Mouse (Mus musculus) myocyte (in vitro differentiated cells): Measurements from ENCODE around the gene Tshz2. TPM values are rescaled to one million over a fixed set of nuclear protein-coding genes. Genes with fewer than 3 reads are reported as not detected.

Source experiments
- H3K27me3 ChIP-seq: one replicate; pipeline ENCODE4 v1.6.1; 2011; ENCODE audit not compliant: control insufficient read depth, insufficient read depth, insufficient read length
- H3K36me3 ChIP-seq: one replicate; pipeline ENCODE4 v1.6.1; 2011; ENCODE audit not compliant: control insufficient read depth, insufficient read depth
- H3K4me2 ChIP-seq: one replicate; pipeline ENCODE4 v1.6.1; 2011; ENCODE audit warnings: low read depth, control low read depth
- H3K4me3 ChIP-seq: one replicate; pipeline ENCODE4 v1.5.1; 2011; ENCODE audit warnings: mild to moderate bottlenecking, control low read depth, moderate library complexity
- H3K79me2 ChIP-seq: one replicate; pipeline ENCODE4 v1.6.1; 2011; ENCODE audit not compliant: control insufficient read depth, insufficient read depth
- H3ac ChIP-seq: one replicate; pipeline ENCODE4 v1.6.1; 2011; ENCODE audit not compliant: control insufficient read depth, insufficient read length
- CEBPB ChIP-seq: IDR thresholded peaks from 2 replicates; pipeline ENCODE4 v1.6.1; 2011; ENCODE audit warnings: mild to moderate bottlenecking, moderate library complexity; ENCODE audit not compliant: poor library complexity, insufficient read depth, severe bottlenecking
- E2F4 ChIP-seq: IDR thresholded peaks from one replicate; pipeline ENCODE4 v1.6.1; 2011; ENCODE audit warnings: mild to moderate bottlenecking, control low read depth, moderate library complexity; ENCODE audit not compliant: insufficient read depth
- MAX ChIP-seq: IDR thresholded peaks from one replicate; pipeline ENCODE4 v1.6.1; 2011; ENCODE audit warnings: low read depth, mild to moderate bottlenecking, control low read depth
- MYOD1 ChIP-seq, 3 experiments: IDR thresholded peaks; one replicate each; pipeline ENCODE4 v1.6.1; 2011; ENCODE audit warnings: control low read depth in 2 of 3, low read depth in 2 of 3, mild to moderate bottlenecking in 2 of 3, moderate library complexity in 1 of 3; ENCODE audit not compliant: insufficient read length in 2 of 3, control insufficient read depth in 1 of 3
- MYOG ChIP-seq, 3 experiments: IDR thresholded peaks; one replicate each; pipeline ENCODE4 v1.6.1; 2011; ENCODE audit warnings: control low read depth in 2 of 3, low read depth in 2 of 3, mild to moderate bottlenecking in 2 of 3; ENCODE audit not compliant: insufficient read length in 2 of 3, control insufficient read depth in 1 of 3, insufficient read depth in 1 of 3
- POLR2A ChIP-seq: IDR thresholded peaks from one replicate; pipeline ENCODE4 v1.6.1; 2011; ENCODE audit warnings: low read depth, mild to moderate bottlenecking, control low read depth, moderate library complexity; ENCODE audit not compliant: insufficient read length
- POLR2AphosphoS2 ChIP-seq: IDR thresholded peaks from one replicate; pipeline ENCODE4 v1.6.1; 2011; ENCODE audit warnings: low read depth, control low read depth; ENCODE audit not compliant: insufficient read length
- REST ChIP-seq: IDR thresholded peaks from one replicate; pipeline ENCODE4 v1.6.1; 2011; ENCODE audit warnings: mild to moderate bottlenecking, control low read depth, moderate library complexity; ENCODE audit not compliant: insufficient read depth, insufficient read length
- SRF ChIP-seq: IDR thresholded peaks from one replicate; pipeline ENCODE4 v1.6.1; 2011; ENCODE audit warnings: low read depth; ENCODE audit not compliant: control insufficient read depth, insufficient read length
- TCF12 ChIP-seq: IDR thresholded peaks from one replicate; pipeline ENCODE4 v1.6.1; 2011; ENCODE audit warnings: mild to moderate bottlenecking, control low read depth; ENCODE audit not compliant: poor library complexity, insufficient read depth, severe bottlenecking
- TCF3 ChIP-seq: IDR thresholded peaks from one replicate; pipeline ENCODE4 v1.6.1; 2011; ENCODE audit warnings: low read depth, control low read depth; ENCODE audit not compliant: insufficient read length
- USF1 ChIP-seq: IDR thresholded peaks from one replicate; pipeline ENCODE4 v1.6.1; 2011; ENCODE audit warnings: low read depth, mild to moderate bottlenecking, control low read depth, moderate library complexity
- polyA plus RNA-seq: library from polyadenylated mRNA; unstranded; fragments of >200 nt; fragmentation: generic; extraction: Trizol; gene quantifications from one replicate; pipeline ENCODE4 v1.2.1, GENCODE M21; 2012; ENCODE audit warnings: missing spikeins

Tshz2 gene
- polyA plus RNA-seq, 1 experiment, result not detected

- Histone ChIP-seq H3K4me2 (no peak overlapping the region), H3K27me3 (no peaks in the 10 kb centered on the region), H3K4me3 (no peak overlapping the region), H3K79me2 (no peaks in the 10 kb centered on the region), H3K36me3 (no peaks in the 10 kb centered on the region), H3ac (no peak overlapping the region)
- TF ChIP-seq E2F4 (no peak), TCF3 (no peak), CEBPB (no peak), REST (no peak), TCF12 (no peak), SRF (no peak), POLR2AphosphoS2 (no peak), MYOD1 (IDR thresholded peaks at IDR 0.05; ENCODE audit: control insufficient read depth in 1 of 3, insufficient read length in 2 of 3, low read depth in 2 of 3) (no peak), MYOG (IDR thresholded peaks at IDR 0.05; ENCODE audit: control insufficient read depth in 1 of 3, insufficient read depth in 1 of 3, insufficient read length in 2 of 3, low read depth in 2 of 3) (no peak), USF1 (no peak), MAX (no peak), POLR2A (no peak)
These were observed 47.1 kb downstream of the Tshz2 start for GRCm38 (mm10) chr2:169679951-169680350.

- Histone ChIP-seq H3K36me3 (no peaks in the 10 kb centered on the region), H3K79me2 (no peaks in the 10 kb centered on the region), H3K4me3 (no peak overlapping the region), H3ac (no peak overlapping the region), H3K4me2 (no peak overlapping the region), H3K27me3 (no peaks in the 10 kb centered on the region)
- TF ChIP-seq POLR2AphosphoS2 (no peak), MYOD1 (IDR thresholded peaks at IDR 0.05; ENCODE audit: control insufficient read depth in 1 of 3, insufficient read length in 2 of 3, low read depth in 2 of 3) (no peak), E2F4 (no peak), POLR2A (no peak), REST (no peak), CEBPB (no peak), USF1 (no peak), MYOG (IDR thresholded peaks at IDR 0.05; ENCODE audit: control insufficient read depth in 1 of 3, insufficient read depth in 1 of 3, insufficient read length in 2 of 3, low read depth in 2 of 3) (no peak)
These were observed 52.4 kb downstream of the Tshz2 start for GRCm38 (mm10) chr2:169685260-169685659.

GRCm38 (mm10) chr2:169685747-169686146 is 52.9 kb downstream of the Tshz2 start:
- Histone ChIP-seq H3K4me3 (no peak overlapping the region), H3K36me3 (no peaks in the 10 kb centered on the region), H3K79me2 (no peaks in the 10 kb centered on the region), H3K27me3 (no peaks in the 10 kb centered on the region), H3K4me2 (no peak overlapping the region), H3ac (no peak overlapping the region)
- TF ChIP-seq MYOG (IDR thresholded peaks at IDR 0.05; ENCODE audit: control insufficient read depth in 1 of 3, insufficient read depth in 1 of 3, insufficient read length in 2 of 3, low read depth in 2 of 3) (no peak), TCF3 (no peak), CEBPB (no peak), POLR2A (no peak), MAX (no peak), POLR2AphosphoS2 (no peak), TCF12 (no peak), SRF (no peak), E2F4 (no peak), USF1 (no peak), REST (no peak), MYOD1 (IDR thresholded peaks at IDR 0.05; ENCODE audit: control insufficient read depth in 1 of 3, insufficient read length in 2 of 3, low read depth in 2 of 3) (no peak)

GRCm38 (mm10) chr2:169686697-169687430 is 54.1 kb downstream of the Tshz2 start:
- no peaks in the 10 kb centered on the region for H3K36me3 ChIP-seq
- TF ChIP-seq MYOD1 (IDR thresholded peaks at IDR 0.05; ENCODE audit: control insufficient read depth in 1 of 3, insufficient read length in 2 of 3, low read depth in 2 of 3), result no peak
- no peak for TF ChIP-seq SRF
- TF ChIP-seq TCF12, result no peak
- no peak for TF ChIP-seq MYOG (IDR thresholded peaks at IDR 0.05; ENCODE audit: control insufficient read depth in 1 of 3, insufficient read depth in 1 of 3, insufficient read length in 2 of 3, low read depth in 2 of 3)
- TF ChIP-seq POLR2AphosphoS2, result no peak
- TF ChIP-seq USF1, result no peak
- no peak for TF ChIP-seq TCF3
- no peak for TF ChIP-seq REST
- H3K79me2 ChIP-seq, result no peaks in the 10 kb centered on the region
- H3ac ChIP-seq, result no peak overlapping the region
- H3K4me3 ChIP-seq, result no peak overlapping the region
- H3K27me3 ChIP-seq, result no peaks in the 10 kb centered on the region
- H3K4me2 ChIP-seq, result no peak overlapping the region

- H3K4me3 ChIP-seq, result no peak overlapping the region
- H3K79me2 ChIP-seq, result no peaks in the 10 kb centered on the region
- no peak overlapping the region for H3K4me2 ChIP-seq
- TF ChIP-seq MYOG (IDR thresholded peaks at IDR 0.05; ENCODE audit: control insufficient read depth in 1 of 3, insufficient read depth in 1 of 3, insufficient read length in 2 of 3, low read depth in 2 of 3) (no peak), USF1 (no peak), POLR2A (no peak), MYOD1 (IDR thresholded peaks at IDR 0.05; ENCODE audit: control insufficient read depth in 1 of 3, insufficient read length in 2 of 3, low read depth in 2 of 3) (no peak), MAX (no peak), REST (no peak), TCF12 (no peak), E2F4 (no peak), POLR2AphosphoS2 (no peak), CEBPB (no peak), SRF (no peak), TCF3 (no peak)
- no peaks in the 10 kb centered on the region for H3K27me3 ChIP-seq
- H3ac ChIP-seq, result no peak overlapping the region
- H3K36me3 ChIP-seq, result no peaks in the 10 kb centered on the region
These were observed 57.2 kb downstream of the Tshz2 start for GRCm38 (mm10) chr2:169690054-169690453.
